Mouse (Mus musculus) natural killer cell, adult 2 months (primary cell): ENCODE results near the gene Cdh13.

ENCODE experiments used
- DNase-seq, 2 experiments: peaks; one replicate each; pipeline ENCODE4 v3.0.0; 2022; ENCODE audit warnings: low spot score in 2 of 2

Cdh13 gene

DNA sequence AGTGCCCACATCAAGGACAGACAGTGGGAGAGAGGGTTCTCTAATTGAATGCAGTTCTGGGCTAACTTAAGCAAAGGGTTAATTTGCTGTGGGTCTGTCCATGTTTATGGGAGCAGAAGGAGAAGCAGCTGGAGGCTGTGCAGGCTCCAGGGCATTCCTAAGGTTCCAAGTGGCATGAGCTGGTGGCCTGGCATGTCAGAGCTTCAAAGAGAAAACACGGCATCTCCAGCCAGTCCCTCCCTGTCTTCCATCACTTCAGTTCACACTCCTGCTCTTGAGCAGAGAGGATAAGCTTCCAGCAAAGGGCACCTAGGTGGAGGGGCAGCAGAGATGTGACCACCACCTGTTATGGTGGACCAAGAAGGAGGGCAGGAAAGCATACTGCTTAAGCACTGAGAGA lies 962.1 kb downstream of the Cdh13 start:
- DNase-seq, result no peak

DNA sequence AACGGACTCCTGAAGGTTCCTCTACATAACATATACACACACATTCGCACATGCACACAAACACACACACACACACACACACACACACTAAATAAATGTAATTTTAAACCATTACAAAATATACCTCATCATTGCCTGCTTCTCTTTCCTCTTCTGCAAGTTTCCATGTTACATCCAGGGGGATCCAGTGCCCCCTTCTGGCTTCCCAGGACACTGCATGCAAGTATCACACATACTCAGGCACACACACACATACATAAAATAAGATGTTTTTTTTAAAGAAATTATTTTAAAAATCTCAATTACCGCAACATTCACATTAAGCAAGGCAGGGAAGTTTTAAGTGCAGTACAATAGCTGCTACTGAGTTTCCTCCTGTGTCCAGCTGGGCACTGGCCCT lies 970.8 kb downstream of the Cdh13 start:
- no peak for DNase-seq

DNA sequence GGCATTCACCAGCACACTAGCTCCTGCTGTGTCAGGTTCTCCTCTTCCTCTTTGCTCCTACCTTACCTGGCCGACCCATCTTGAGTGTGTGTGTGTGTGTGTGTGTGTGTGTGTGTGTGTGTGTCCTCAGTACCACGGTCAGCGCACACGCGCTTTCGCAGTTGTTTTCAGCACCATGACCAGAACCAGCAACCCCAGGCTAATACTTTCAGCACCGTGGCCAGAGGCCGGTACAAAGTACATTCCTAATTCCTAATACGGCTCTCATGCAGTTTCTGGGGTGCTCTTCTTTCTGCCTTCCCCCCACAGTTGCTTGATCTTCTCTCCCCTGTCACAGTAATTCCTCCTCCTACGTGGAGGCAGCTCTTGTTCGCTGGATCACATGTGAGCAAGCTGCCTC lies 975.1 kb downstream of the Cdh13 start:
- DNase-seq, result no peak

DNA sequence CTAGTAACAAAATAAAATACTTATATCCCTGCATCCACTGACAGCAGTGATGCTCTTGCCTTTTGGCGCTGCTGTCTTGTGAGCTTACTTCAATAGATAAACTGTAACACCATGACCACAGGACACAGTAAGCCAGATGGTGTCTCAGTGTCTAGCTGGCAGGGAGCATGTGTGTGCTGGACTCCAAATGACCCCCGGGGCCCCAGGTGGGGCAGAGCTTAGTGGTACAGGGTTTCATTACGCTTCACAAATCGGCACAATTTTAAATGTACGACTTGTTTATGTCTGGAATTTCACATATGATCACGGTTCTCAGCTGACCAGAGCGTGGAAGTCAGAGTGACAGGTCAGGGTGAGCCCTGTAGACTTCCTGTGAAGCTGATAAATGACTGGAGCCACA lies 980.2 kb downstream of the Cdh13 start:
- no peak for DNase-seq

DNA sequence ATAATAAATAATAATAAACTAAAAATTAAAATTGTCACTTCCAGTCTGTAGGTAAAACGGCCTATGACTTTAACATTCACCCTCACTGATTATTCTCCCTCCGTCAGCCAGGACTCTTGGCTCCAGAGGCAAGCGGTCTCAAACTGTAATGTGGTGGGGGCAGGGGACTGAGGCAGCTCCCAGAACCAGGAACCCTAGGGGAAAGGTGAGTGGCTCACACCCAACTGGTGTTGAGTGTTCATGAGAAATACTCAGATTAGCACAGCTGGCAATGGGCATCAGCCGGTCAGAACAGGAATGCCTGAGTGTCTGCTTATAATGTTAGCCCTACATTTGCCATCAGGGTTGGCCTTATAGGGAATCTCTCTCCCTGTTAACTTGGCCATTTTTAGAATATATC lies 982.8 kb downstream of the Cdh13 start:
- no peak for DNase-seq

DNA sequence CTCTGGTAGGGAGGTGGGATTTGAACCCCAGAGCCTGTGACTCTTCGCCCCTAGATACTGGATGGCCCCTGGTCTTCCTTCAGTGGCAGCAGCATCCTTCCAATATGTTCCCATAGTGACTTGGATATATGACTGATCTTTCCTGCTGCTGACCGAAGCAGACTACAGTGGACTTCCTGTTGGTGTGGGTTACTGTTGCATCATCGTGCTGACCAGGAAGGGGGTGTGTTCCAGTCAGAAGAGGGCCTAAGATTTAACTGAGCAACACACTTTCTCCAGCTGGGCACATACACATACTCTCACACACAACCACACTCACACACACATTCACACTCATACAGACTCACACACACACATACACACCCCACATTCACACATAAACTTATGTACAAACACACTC lies 986.0 kb downstream of the Cdh13 start:
- DNase-seq, result no peak

DNA sequence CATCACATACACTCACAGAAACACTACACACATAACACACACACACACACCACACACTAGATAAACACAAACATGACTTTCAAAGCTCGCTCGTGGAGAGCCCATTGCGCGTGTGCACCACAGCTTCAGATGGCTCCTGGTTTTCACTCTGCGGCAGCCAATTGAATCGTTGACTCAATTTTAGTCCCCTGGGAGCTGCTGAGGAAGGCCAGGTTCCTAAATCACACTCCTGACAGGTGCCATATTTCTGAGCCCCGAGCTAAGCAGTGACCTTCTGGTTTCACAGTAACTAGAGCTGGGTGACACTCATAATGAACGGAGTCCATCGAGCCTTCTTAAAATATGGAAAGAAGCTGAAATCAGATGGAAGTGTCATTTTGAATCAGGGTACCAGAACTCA lies 986.8 kb downstream of the Cdh13 start:
- DNase-seq, result no peak

DNA sequence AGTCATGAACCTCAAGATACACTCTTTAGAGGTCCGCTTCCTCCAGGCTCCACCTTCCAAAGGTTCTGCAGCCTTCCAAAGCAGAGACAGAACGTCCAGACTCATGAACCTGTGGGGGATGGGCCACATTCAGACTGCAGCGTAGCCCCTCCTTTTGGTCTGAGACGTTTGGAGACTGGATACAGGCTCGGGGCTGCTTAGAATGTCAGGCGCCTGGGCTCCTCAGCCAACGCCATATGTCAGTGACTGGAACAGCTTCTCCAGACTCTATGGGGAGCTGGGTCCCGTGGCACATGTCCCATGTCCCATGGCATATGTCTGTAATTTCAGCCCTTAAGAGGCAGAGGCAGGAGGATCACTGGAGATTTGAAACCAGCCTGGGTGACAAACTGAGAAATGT lies 989.4 kb downstream of the Cdh13 start:
- no peak for DNase-seq

DNA sequence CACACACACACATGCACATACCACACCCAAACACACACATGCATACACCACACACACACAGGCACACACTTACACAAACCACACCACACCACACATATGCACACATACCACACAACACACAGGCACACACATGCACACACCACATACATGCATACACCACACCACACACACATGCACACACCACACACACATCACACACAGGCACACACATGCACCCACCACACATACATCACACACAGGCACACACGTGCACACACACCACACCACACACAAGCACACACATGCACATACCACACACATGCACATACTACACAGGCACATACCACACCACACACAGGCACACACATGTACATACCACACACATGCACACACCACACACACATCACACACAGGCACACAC lies 991.9 kb downstream of the Cdh13 start:
- DNase-seq, result no peak

DNA sequence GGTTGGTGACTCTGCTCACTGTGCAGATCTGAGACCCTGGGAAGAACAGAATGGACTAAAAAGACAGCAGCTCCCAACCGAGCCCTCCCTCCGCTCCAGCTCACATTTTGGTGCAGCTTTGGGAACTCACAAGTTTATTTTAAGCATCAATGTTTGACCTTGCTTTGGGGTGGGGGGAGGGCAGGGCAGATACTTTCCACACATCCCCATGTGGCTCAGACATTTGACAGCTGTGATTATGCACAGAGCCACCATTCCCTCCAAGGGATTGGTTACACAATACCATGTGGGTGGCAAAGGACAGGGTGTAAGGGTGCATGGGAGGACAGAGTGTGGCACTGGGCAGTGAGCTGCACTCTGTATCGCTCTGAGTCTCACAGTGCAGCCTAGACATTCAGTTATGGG lies 993.5 kb downstream of the Cdh13 start:
- DNase-seq, result no peak

DNA sequence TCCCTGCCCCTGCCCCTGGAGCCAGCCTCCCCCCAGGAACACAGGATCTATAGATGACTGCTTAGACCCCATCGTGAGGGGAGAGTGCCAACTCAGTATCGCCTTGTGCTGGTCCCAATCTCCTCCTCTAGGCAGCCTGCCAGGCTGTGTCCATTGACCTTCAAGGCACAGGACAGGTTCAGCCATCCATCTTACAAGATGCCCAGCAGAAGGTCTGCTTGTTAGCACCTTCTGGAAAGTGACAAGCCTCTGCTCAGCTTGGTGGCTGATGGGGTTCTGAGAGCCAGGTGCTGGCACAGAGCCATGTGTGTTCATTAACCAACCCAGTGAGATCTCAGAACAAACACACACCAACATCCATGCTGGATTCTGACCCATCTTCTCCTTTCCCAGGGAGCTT lies 998.2 kb downstream of the Cdh13 start:
- DNase-seq, result no peak

DNA sequence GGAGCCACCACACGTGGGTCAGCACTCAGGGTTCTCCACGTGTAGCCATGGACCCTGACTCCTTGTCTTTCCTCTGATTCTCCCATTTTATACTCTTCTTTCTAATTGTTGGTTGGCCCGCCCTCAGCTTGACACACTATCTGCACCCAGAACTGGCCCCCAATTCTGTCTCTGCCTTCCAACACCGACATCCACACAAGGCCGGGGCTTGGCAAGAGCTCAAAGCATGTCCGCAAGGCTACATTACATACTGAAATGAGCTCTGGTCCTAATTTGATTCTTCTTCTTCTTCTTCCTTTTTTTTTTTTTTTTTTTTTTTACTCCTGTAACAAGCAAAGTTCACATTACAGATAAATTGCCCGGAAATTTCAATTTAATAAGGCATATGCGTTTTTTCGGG lies 1001.0 kb downstream of the Cdh13 start:
- no peak for DNase-seq

DNA sequence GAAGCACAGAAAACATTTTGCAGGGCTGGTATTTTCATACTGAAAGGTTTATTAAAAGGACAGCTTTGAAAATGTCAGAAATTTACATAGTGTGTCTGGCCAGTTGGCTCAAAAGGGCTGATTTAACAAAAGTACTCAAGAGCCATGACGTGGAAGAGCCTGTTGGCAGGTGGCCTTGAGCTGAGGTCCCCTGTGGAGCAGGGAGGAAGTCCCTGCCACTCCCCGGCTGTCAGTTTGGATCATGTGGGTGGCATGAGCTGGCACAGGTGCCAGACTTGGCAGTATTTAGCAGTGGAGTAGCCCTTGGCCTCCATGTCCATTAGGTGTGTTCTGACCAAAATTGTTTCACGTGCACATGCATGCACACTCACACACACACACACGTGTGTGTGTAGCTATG lies 1001.4 kb downstream of the Cdh13 start:
- DNase-seq, result no peak

DNA sequence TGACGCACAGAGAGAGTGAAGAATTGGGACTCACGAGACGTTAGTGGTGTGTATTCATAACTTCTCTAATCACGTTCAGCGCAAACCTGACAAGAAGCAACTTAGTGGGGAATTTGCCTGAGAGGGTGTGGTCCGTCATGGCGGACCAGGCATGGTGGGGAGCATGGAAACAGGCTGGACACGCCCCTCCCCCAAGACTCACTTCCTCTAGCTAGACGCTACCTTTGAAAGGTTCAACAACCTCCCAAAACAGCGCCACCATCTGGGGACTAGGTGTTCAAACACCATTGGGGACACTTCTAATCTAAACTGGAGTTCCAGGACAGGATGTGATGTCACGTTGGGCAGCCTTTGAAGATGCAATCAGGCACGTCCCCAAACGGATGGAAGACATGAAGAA lies 1011.9 kb downstream of the Cdh13 start:
- DNase-seq, result no peak

DNA sequence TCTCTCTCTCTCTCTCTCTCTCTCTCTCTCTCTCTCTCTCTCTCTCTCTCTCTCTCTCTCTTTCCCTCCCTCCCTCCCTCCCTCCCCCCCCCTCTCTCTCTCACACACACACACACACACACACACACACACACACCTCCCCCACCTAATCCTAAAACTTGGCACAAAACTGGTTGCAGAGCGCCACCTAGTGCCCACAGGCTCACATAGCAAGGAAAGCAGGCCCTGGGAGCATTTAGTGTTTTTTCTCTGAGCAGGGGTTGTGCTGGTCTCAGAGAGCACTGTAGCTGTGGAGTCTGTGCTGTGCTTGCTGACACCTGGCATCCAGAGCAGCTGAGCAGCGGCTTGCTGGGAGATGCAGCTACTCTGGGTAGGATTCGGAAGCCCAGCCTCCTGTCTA lies 1014.2 kb downstream of the Cdh13 start:
- peak in 1 of 2 experiments; percentile 4 for DNase-seq

DNA sequence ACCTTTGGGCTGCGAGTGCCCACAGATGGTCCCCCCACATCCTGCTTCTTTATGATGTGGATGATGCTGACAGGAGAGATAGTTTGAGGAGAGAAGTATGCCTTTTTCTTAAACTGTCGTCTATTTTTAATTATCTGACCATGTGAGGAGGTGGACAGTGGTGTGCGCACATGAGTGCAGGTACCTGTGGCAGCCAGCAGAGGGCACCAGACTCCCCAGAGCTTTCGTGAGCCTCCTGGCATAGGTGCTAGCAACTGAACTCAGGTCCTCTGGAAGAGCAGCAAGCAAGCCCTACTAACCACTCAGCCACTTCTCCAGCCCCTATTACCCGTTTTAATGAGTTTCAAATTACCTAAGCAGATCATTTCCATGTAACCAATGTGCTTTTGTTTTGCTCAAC lies 1016.8 kb downstream of the Cdh13 start:
- DNase-seq, result no peak

DNA sequence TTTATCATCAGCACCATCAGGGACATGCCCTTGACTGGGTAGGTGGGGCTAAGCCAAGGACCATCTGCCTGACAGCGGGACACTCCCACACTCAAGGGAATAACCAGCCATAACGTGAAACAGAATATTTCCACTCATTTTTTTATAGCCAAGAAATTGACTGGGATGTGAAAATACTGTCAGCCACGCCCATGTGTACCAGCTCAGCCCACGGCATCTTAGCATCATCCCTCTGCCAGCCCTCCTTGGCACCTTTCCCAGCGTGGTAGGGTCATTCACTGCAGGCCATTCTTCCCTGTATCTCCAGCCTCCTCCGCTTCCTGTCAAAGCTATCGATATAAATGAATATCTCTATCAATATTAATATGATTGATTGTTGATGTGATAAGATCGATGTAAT lies 1020.7 kb downstream of the Cdh13 start:
- no peak for DNase-seq

DNA sequence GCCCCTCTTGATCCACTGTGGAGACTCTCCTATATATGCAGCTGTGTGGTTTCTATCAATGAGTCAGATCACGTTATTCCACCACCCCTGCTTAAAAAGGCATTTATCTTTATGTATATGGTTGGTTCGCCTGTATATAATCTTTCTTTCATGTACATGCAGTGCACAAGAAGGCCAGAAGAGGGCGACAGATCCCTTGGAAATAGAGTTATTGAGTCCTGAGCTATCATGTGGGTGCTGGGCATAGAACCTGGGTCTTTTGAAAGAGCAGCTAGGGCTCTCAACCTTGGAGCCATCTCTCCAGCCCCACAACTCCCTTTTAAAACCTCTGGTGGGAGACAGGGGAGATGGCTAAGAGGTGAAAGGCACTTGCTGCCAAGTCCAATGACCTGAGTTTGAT lies 1027.9 kb downstream of the Cdh13 start:
- DNase-seq, result peak in 1 of 2 experiments; percentile 15

DNA sequence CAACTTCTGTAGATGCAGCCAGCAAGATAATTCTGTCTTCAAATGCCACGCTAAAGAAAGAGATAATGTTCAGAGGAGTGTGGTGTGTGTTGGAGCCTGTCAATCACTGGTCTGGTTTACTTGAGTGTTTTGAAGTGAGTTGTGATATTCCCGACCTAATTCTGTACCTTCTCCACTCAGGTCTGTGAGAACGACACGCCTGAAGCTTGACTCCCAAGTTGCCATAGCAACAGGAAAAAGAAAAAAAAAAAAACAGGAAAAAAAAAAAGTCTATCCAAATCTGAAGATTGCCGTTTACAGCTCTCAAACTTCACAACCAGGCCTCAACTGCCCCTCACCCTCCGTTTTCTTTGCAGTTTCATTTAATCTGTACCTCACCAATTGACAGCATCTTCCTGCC lies 1039.7 kb downstream of the Cdh13 start:
- no peak for DNase-seq

DNA sequence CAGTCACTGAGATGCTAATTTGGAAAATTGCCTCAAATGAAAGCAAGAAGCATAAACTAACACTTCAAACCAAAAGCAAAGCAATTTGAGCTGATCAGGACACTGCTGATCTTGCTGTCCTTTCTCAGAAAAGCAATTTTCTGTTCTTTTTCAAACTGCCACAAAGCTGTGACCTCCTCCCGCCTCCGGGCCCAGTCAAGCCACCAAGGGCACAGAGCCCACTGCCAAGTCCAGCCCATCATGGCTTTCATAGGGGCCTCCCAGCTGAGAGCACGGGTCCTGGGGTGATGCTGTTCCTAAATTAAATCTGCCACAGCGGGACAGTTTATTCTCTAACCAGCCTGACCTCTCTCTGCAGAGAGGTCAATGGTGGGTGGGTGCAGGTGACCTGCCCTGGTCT lies 1056.0 kb downstream of the Cdh13 start:
- DNase-seq, result no peak

DNA sequence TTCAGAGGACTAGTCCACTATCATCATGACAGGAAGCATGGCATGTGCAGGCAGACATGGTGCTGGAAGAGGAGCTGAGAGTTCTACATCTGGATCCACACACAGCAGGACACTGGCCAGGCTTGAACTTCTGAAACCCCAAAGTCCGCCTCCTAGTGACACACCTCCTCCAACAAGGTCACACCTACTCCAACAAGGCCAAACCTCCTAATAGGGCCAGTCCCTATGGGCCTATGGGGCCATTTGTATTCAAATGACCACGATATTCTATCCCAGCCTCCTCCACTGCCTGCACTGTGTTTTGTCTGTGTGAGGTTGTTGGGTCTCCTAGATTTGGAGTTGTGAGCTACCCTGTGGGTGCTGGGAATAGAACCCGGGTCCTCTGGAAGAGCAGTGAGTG lies 1060.1 kb downstream of the Cdh13 start:
- DNase-seq, result no peak

DNA sequence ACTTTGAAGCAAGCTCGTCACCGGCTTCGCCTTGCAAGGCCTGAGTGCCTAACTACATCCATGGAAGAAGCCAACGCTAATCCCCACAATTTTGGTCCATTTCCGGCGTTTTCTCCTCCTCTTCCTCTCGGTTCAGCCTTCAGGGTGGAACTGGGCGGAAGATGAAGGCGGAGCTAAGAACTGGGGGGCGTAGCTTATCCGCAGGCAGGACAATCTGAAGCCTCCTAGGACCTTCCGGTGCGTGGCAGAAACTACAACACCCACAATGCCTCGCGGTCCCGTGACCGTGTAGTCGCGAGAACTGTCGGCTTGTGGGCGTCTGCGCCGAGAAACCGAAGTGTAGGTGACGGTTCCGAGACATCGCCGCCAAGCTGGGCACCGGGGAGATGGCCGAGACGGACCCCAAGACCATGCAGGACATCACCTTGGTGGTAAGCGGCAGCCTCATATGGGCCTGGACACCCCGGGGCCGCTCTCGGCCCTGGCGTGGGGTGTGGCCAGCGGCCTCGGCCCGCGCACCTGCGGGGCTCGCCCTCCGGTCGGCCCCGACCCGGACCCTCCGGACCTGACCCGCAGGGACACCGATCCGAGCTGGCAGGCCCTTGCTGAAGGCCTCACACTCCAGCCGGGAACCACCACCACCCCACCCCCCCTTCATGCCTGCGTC lies 1060.8 kb downstream of the Cdh13 start, which contains the start of gene Hsbp1:
Gene Hsbp1 (plus strand): TSS at position 299 of the 667 bp plus-strand sequence.
- peak; percentile 94 for DNase-seq

DNA sequence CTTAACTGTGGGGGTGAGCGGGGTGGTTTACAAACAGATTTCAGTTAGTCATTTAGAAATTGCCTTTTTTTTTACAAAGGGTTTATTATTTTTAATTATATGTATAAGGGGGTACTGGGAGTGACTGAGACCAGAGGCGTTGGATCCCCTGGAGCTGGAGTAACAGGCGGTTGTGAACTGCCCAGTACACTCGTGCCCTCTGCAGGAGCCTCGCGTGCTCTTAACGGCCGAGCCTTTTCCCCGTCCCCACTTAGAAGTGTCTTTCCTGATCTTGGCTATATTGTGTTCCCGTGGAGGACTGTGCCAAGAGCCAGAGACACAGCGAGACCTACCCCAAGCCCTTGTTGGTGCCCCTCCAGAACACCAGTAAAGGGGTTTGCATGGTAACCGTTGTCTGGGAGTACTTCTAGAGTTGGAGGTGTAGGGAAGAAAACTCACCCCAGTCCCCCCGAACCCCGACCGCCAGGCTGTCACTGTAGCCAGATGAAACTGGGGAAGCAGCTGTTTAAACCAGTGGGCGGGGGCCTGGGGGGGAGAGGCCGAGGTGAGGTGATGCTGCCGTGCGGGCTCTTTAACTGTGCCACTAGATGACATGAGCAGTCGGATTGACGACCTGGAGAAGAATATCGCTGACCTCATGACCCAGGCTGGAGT lies 1061.6 kb downstream of the Cdh13 start:
- no peak for DNase-seq

DNA sequence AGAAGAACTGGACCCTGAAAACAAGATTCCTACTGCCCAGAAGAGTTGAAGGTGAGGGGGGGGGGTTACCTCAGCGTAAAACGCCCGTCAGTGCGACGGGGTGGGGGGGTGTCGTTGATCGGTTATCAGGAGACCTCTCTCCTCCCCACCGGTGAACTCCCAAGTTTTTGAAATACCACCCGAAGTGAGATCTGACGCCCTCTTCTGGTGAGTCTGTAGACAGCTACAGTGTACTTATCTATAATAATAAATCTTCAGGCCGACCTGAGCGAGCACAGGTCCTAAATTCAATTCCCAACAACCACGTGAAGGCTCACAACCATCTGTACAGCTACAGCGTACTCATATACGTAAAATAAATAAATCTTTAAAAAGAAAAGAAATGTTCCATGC lies 1062.1 kb downstream of the Cdh13 start:
- no peak for DNase-seq
